Comparison of ENCODE assay signal across 11 mouse cellular contexts in the genomic region with DNA sequence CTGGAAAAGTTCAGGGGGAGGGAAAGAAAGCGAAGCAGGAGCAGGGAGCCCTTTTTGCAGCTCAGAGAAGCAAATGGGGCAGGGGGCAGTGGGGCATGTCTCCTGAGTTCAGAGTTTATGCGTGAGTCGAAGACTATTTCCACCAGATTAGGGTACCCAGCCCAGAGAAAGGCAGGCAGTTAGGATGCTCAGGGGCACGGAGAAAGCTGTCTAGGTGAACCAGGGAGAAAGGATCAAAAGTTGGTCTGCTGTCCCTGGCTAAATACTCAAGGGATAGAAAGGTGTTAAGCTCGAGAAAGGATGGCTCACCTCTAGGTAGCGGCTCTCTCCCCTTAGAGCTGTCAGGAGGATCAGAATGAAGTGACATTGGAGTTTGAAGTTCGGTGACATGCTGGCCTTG. TPM values are rescaled to one million over a fixed set of nuclear protein-coding genes. Genes with fewer than 3 reads are reported as not detected.
DNase-seq lines count a peak whose midpoint lies in the region; ATAC-seq and TF ChIP-seq lines count a peak whose summit lies in the region.
"Had no signal": no experiment of that assay in that cellular context is flagged by ENCODE, and none has a peak within 500 bp of the region (broad histone marks: within the 10 kb centered on the region; RNA-seq: fewer than 3 reads in every experiment).

No protein-coding gene starts in this region.

- no peak for DNase-seq in heart, embryonic 10.5 days (ENCODE audit: low spot score)
- DNase-seq in heart, postnatal 4 days: no peak
- DNase-seq in ES-E14 (ENCODE audit: low read depth, low spot score): no peak
- no peak for DNase-seq in hindbrain, embryonic 14.5 days (ENCODE audit: low spot score)
- no peak for DNase-seq in adrenal gland, postnatal 4 days (ENCODE audit: low spot score in 2 of 2)
- no peak for DNase-seq in ovary, postnatal 10 days (ENCODE audit: low spot score)
- no peak for DNase-seq in cerebellum, postnatal 25 days
- DNase-seq: cerebellum, adult 18-20 months; gastrocnemius, adult 2 months had no signal

- H3K4me1 ChIP-seq in heart, embryonic 10.5 days: peaks cover 16% of the 10 kb centered on the region
- H3K4me1 ChIP-seq in ES-E14 (ENCODE audit: control insufficient read depth in 2 of 2, insufficient read depth in 2 of 2, low read length in 2 of 2, poor library complexity in 1 of 2): 0 out of 4 replicates have a peak, but pooled peaks cover 0 to under 1% of the 10 kb centered on the region in 2 experiments
- H3K4me1 ChIP-seq in hindbrain, embryonic 14.5 days (replicated peaks; ENCODE audit: control insufficient read depth, insufficient read depth, low read length): peaks cover 12% of the 10 kb centered on the region; the same call in 1 of the 2 replicates
- peaks cover 19% of the 10 kb centered on the region for H3K4me1 ChIP-seq in midbrain, embryonic 13.5 days (replicated peaks)

- peak overlapping the region; percentile 67 for H3K4me2 ChIP-seq in hindbrain, embryonic 14.5 days (replicated peaks)
- peak overlapping the region; percentile 85 for H3K4me2 ChIP-seq in midbrain, embryonic 13.5 days (replicated peaks)

- ATAC-seq in hindbrain, embryonic 14.5 days (ENCODE audit: low FRiP score): no peak
- no peak for ATAC-seq in midbrain, embryonic 13.5 days

- peak overlapping the region; percentile 44; the same call in 1 of the 2 replicates for H3K27ac ChIP-seq in heart, embryonic 10.5 days
- no peak overlapping the region for H3K27ac ChIP-seq in ES-E14 (ENCODE audit: insufficient read depth, low read depth, low read length, poor library complexity, severe bottlenecking)
- no peak overlapping the region for H3K27ac ChIP-seq in hindbrain, embryonic 14.5 days
- H3K27ac ChIP-seq in midbrain, embryonic 13.5 days: no peak overlapping the region
- H3K27ac ChIP-seq: gastrocnemius, adult 2 months had no signal

- H3K9me3 ChIP-seq in heart, embryonic 10.5 days: no peaks in the 10 kb centered on the region
- H3K9me3 ChIP-seq in ES-E14 (ENCODE audit: control insufficient read depth, insufficient read depth, low read depth, low read length): no peaks in the 10 kb centered on the region
- H3K9me3 ChIP-seq in hindbrain, embryonic 14.5 days (ENCODE audit: control insufficient read depth, low read length): no peaks in the 10 kb centered on the region
- no peaks in the 10 kb centered on the region for H3K9me3 ChIP-seq in midbrain, embryonic 13.5 days

- in situ Hi-C loops in ES-E14 (cut with MboI; ENCODE audit: low sequenced_read_pairs in 2 of 2, unreplicated experiment in 2 of 2): no loop called here

- H3K9ac ChIP-seq in ES-E14 (ENCODE audit: insufficient read depth, low read depth, low read length, poor library complexity, severe bottlenecking): no peak overlapping the region; the same call in 1 of the 2 replicates
- peak overlapping the region; percentile 48; the same call in 1 of the 2 replicates for H3K9ac ChIP-seq in hindbrain, embryonic 14.5 days
- peak overlapping the region; percentile 63; the same call in 1 of the 2 replicates for H3K9ac ChIP-seq in midbrain, embryonic 13.5 days (replicated peaks)

- H3K36me3 ChIP-seq in heart, embryonic 10.5 days: no peaks in the 10 kb centered on the region
- H3K36me3 ChIP-seq in ES-E14 (ENCODE audit: control insufficient read depth, insufficient read depth, low read length, poor library complexity, severe bottlenecking): no peaks in the 10 kb centered on the region
- H3K36me3 ChIP-seq in hindbrain, embryonic 14.5 days (replicated peaks; ENCODE audit: control insufficient read depth, insufficient read depth): no peaks in the 10 kb centered on the region
- H3K36me3 ChIP-seq in midbrain, embryonic 13.5 days: no peaks in the 10 kb centered on the region

- peak overlapping the region; percentile 61 for H3K4me3 ChIP-seq in heart, embryonic 10.5 days
- peak overlapping the region; percentile 56 to 76 for H3K4me3 ChIP-seq in ES-E14 (ENCODE audit: insufficient read depth in 1 of 2, low read depth in 1 of 2, low read length in 2 of 2, poor library complexity in 1 of 2, severe bottlenecking in 1 of 2)
- peak overlapping the region; percentile 35 for H3K4me3 ChIP-seq in hindbrain, embryonic 14.5 days (replicated peaks; ENCODE audit: low read length)
- H3K4me3 ChIP-seq in midbrain, embryonic 13.5 days (replicated peaks): peak overlapping the region; percentile 49

- peaks cover 54% of the 10 kb centered on the region for H3K27me3 ChIP-seq in heart, embryonic 10.5 days (ENCODE audit: insufficient read depth, poor library complexity, severe bottlenecking)
- H3K27me3 ChIP-seq in hindbrain, embryonic 14.5 days (ENCODE audit: control insufficient read depth, insufficient read depth, low read length): peaks cover 34% of the 10 kb centered on the region
- H3K27me3 ChIP-seq in midbrain, embryonic 13.5 days: peaks cover 28% of the 10 kb centered on the region

- WGBS in heart, embryonic 10.5 days: 10% methylated on average over 7 of the region's 7 CpGs
- 12% methylated on average over 7 of the region's 7 CpGs for WGBS in hindbrain, embryonic 14.5 days
- WGBS in midbrain, embryonic 13.5 days: 8% methylated on average over 7 of the region's 7 CpGs

TF ChIP-seq in ES-E14, 5 proteins besides CTCF, POLR2A, EP300 and RAD21:
- TF ChIP-seq ZC3H11A (IDR thresholded peaks at IDR 0.05; ENCODE audit: borderline replicate concordance, low read depth, low read length) (no peak), HCFC1 (IDR thresholded peaks at IDR 0.05; ENCODE audit: borderline replicate concordance, insufficient read depth, low read length) (no peak), MAFK (IDR thresholded peaks at IDR 0.05; ENCODE audit: insufficient read depth, low read depth, low read length) (no peak), CHD2 (IDR thresholded peaks at IDR 0.05; ENCODE audit: low read depth, low read length) (no peak), ZNF384 (IDR thresholded peaks at IDR 0.05; ENCODE audit: low read depth, low read length) (no peak)

RNA-seq across cellular contexts. Expression of a gene that starts 0.4 kb away (rescaled TPM):
- polyA plus RNA-seq in heart, embryonic 10.5 days (2016; fragmentation: Nextera tagmentation; extraction: Ambion mirVana): 0.69 TPM in 1 of 2 replicates, not detected in the other
- total RNA-seq in heart, postnatal 4 days (2021): not detected
- 0.49 and 0.53 TPM in 2 replicates for total RNA-seq in ES-E14 (2012; rRNA removed)
- polyA plus RNA-seq in hindbrain, embryonic 14.5 days (2014; fragmentation: Nextera tagmentation; extraction: Ambion mirVana): 10.4 and 11.7 TPM in 2 replicates
- polyA plus RNA-seq in midbrain, embryonic 13.5 days (2015; fragmentation: Nextera tagmentation; extraction: Ambion mirVana): 1.7 and 1.9 TPM in 2 replicates
- not detected for total RNA-seq in adrenal gland, postnatal 4 days (2021)
- total RNA-seq: gastrocnemius, adult 2 months had no signal
- polyA plus RNA-seq: lung, postnatal 0 days had no signal

RNA-seq across cellular contexts. Expression of a gene that starts 34.2 kb away (rescaled TPM):
- polyA plus RNA-seq in heart, embryonic 10.5 days (2016; fragmentation: Nextera tagmentation; extraction: Ambion mirVana): not detected in 2 replicates
- not detected for total RNA-seq in heart, postnatal 4 days (2021)
- total RNA-seq in ES-E14 (2012; rRNA removed): not detected in 2 replicates
- not detected in 2 replicates for polyA plus RNA-seq in hindbrain, embryonic 14.5 days (2014; fragmentation: Nextera tagmentation; extraction: Ambion mirVana)
- polyA plus RNA-seq in midbrain, embryonic 13.5 days (2015; fragmentation: Nextera tagmentation; extraction: Ambion mirVana): not detected in 2 replicates
- total RNA-seq in adrenal gland, postnatal 4 days (2021): not detected
- total RNA-seq: gastrocnemius, adult 2 months had no signal
- polyA plus RNA-seq: lung, postnatal 0 days had no signal
